Mouse (Mus musculus) erythroblast, embryonic 14.5 days (primary cell): ENCODE measurements around the gene Cfap46.

Experiments
- GATA1 ChIP-seq: IDR thresholded peaks from 2 replicates; pipeline ENCODE4 v1.6.1; 2012; ENCODE audit warnings: low read length, inconsistent platforms, mixed read lengths
- TAL1 ChIP-seq: IDR thresholded peaks from 3 replicates; pipeline ENCODE4 v1.6.1; 2012; ENCODE audit warnings: low read length, inconsistent platforms, mixed read lengths

GRCm38 (mm10) chr7:139595311-139595710, 88.3 kb downstream of the Cfap46 start:
- TF ChIP-seq GATA1 (no peak), TAL1 (no peak)
